Mouse (Mus musculus) brain, embryonic 14.5 days (tissue): ENCODE measurements at regions not wholly inside any gene's neighbourhood (a gene's known extent, or its start where the extent isn't known, plus 50 kb on each side); places are given as distances from the start of the nearest gene placed in this dataset.

Experiments
- DNase-seq: peaks from one replicate; pipeline ENCODE4 v3.0.0-alpha.2; 2011; ENCODE audit warnings: low read depth
- CTCF ChIP-seq: fragments of 200-500 bp; IDR thresholded peaks from 2 replicates; pipeline ENCODE4 v1.5.1; 2012; ENCODE audit warnings: inconsistent platforms, mild to moderate bottlenecking, moderate library complexity, borderline replicate concordance; ENCODE audit not compliant: insufficient read depth, insufficient read length; ENCODE audit errors: extremely low read depth
- POLR2A ChIP-seq: fragments of 200-500 bp; IDR thresholded peaks from 2 replicates; pipeline ENCODE4 v1.6.1; 2012; ENCODE audit warnings: mild to moderate bottlenecking, inconsistent platforms, borderline replicate concordance; ENCODE audit not compliant: poor library complexity, insufficient read depth, insufficient read length, severe bottlenecking; ENCODE audit errors: extremely low read depth

DNA sequence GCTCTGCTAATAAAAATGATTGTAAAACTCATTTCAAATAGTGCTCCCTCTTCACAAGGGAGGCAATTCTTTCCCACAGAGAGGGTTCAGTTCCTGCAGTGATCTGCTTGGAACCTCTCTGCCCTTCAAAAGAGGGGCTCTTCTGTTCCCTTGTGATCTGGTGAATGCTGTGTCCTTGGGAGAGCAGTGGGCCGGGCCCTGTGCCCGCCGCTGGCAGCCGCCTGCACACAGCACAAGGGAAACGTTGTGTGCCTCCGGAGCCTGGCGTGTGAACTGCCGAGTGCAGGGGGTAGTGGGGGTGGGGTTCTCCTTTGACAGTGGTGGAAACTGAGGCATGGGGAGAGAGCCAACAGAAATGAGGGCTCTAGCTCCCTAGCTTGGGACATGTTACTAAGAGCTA is 54.4 kb upstream of the Csrp1 start:
- DNase-seq, result peak; percentile 74
- TF ChIP-seq POLR2A (no peak), CTCF (no peak)

DNA sequence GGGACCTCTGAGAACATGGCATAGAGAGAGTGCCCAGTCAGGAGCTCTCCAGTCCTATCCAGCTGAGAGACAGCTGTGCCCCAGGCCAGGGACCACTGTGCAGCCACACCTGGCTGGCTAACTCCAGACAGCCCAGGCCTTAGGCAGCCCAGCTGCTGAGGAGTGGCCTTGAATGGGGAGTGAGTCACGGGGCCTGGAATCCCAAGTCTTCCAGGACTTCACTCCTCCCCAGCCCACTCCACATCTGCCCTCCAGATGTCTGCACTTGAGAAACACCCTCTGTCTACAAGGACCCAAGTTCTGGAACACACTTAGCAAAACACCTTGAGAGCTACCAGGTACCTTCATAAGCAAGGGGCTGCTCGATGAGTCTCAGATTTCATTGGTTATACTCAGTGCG is 51.5 kb upstream of the Csrp1 start:
- TF ChIP-seq POLR2A (no peak), CTCF (no peak)
- no peak for DNase-seq

GRCm38 (mm10) chr1:135668951-135669350 is 50.9 kb upstream of the Csrp1 start:
- no peak for DNase-seq
- TF ChIP-seq POLR2A (no peak), CTCF (no peak)

GRCm38 (mm10) chr1:135669803-135670202 is 50.1 kb upstream of the Csrp1 start:
- no peak for TF ChIP-seq POLR2A
- TF ChIP-seq CTCF, result no peak
- no peak for DNase-seq
